Mouse (Mus musculus) liver, postnatal 0 days (tissue): ENCODE measurements around the gene Cyp2c55. TPM values are rescaled to one million over a fixed set of nuclear protein-coding genes. Genes with fewer than 3 reads are reported as not detected.

ENCODE experiments used
- ATAC-seq: fragments of 200-750 bp; cut with Nextera tagmentation; 2 replicates; pipeline ENCODE4 v1.8.0; 2017; ENCODE audit warnings: mild to moderate bottlenecking, moderate library complexity
- DNase-seq: peaks from one replicate; pipeline ENCODE4 v3.0.0-alpha.2; 2016
- H3K27ac ChIP-seq: fragments of 300-500 bp; sonication (generic); 2 replicates; pipeline ENCODE4 v1.5.1; 2014; ENCODE audit warnings: antibody characterized with exemption, moderate library complexity, mild to moderate bottlenecking, low read depth
- H3K27me3 ChIP-seq: fragments of 300-500 bp; sonication (generic); 2 replicates; pipeline ENCODE4 v1.6.1; 2014; ENCODE audit warnings: low read length, control low read depth, mixed read lengths; ENCODE audit not compliant: insufficient read depth
- H3K36me3 ChIP-seq: fragments of 300-500 bp; sonication (generic); replicated peaks from 2 replicates; pipeline ENCODE4 v1.6.1; 2014; ENCODE audit warnings: mild to moderate bottlenecking, control low read depth, low read length, moderate library complexity, mixed read lengths; ENCODE audit not compliant: insufficient read depth
- H3K4me1 ChIP-seq: fragments of 300-500 bp; sonication (generic); 2 replicates; pipeline ENCODE4 v1.6.1; 2014; ENCODE audit warnings: antibody characterized with exemption, mild to moderate bottlenecking, control low read depth; ENCODE audit not compliant: insufficient read depth
- H3K4me2 ChIP-seq: fragments of 300-500 bp; sonication (generic); 2 replicates; pipeline ENCODE4 v1.6.1; 2014; ENCODE audit warnings: low read depth, mild to moderate bottlenecking, low read length, moderate library complexity, mixed read lengths
- H3K4me3 ChIP-seq: fragments of 300-500 bp; sonication (generic); 2 replicates; pipeline ENCODE4 v1.5.1; 2014; ENCODE audit warnings: low read depth, low read length
- H3K9ac ChIP-seq: fragments of 300-500 bp; sonication (generic); replicated peaks from 2 replicates; pipeline ENCODE4 v1.6.1; 2014; ENCODE audit warnings: mild to moderate bottlenecking, moderate library complexity
- H3K9me3 ChIP-seq: fragments of 300-500 bp; sonication (generic); 2 replicates; pipeline ENCODE4 v1.6.1; 2016; ENCODE audit warnings: mild to moderate bottlenecking, control low read depth, low read length, mixed read lengths
- CTCF ChIP-seq: sonication (generic); IDR thresholded peaks from 2 replicates; pipeline ENCODE4 v1.5.1; 2016; ENCODE audit warnings: antibody characterized with exemption, low read depth
- EP300 ChIP-seq: IDR thresholded peaks from 2 replicates; pipeline ENCODE4 v1.6.1; 2016; ENCODE audit warnings: antibody characterized with exemption, low read depth, mild to moderate bottlenecking
- WGBS: fragments of 180-500 bp; shearing (Covaris S2); extraction: QIAGEN DNeasy Blood & Tissue Kit; methylation state at CpG from one replicate; pipeline ENCODE4 v1.1.7; 2014; ENCODE audit not compliant: insufficient replicate concordance; 5-methylcytosine and 5-hydroxymethylcytosine counted together
- microRNA-seq: library from miRNA; unstranded; fragments of <30 nt; microRNA quantifications from one replicate; pipeline ENCODE4, GENCODE M21; 2016
- polyA plus RNA-seq: library from polyadenylated mRNA; unstranded; fragments of >200 nt; fragmentation: Nextera tagmentation; extraction: Ambion mirVana; gene quantifications from 2 replicates; pipeline ENCODE4 v1.2.1, GENCODE M21; 2015

The Cyp2c55 gene
- polyA plus RNA-seq, 1 experiment from 2014 or later = 0.12 TPM

GRCm38 (mm10) chr19:38998676-38999075 is 8.1 kb upstream of the Cyp2c55 start:
- Histone ChIP-seq H3K4me3 (no peak overlapping the region), H3K36me3 (no peaks in the 10 kb centered on the region), H3K27ac (no peak overlapping the region), H3K27me3 (no peaks in the 10 kb centered on the region), H3K4me2 (no peak overlapping the region), H3K9ac (no peak overlapping the region), H3K4me1 (no peaks in the 10 kb centered on the region), H3K9me3 (no peaks in the 10 kb centered on the region)
- ATAC-seq (no peak), DNase-seq (no peak)
- TF ChIP-seq EP300 (no peak), CTCF (no peak)
- whole genome bisulfite sequencing = 59% methylated on average over 1 of the region's 1 CpGs

GRCm38 (mm10) chr19:39005132-39005531 is 1.7 kb upstream of the Cyp2c55 start:
- Histone ChIP-seq H3K27me3 (no peaks in the 10 kb centered on the region), H3K9me3 (no peaks in the 10 kb centered on the region), H3K4me1 (no peaks in the 10 kb centered on the region), H3K9ac (no peak overlapping the region), H3K36me3 (no peaks in the 10 kb centered on the region), H3K27ac (no peak overlapping the region), H3K4me3 (no peak overlapping the region), H3K4me2 (no peak overlapping the region)
- TF ChIP-seq EP300 = no peak
- no peak for TF ChIP-seq CTCF
- DNase-seq (no peak), ATAC-seq (peak; percentile 43; the same call in 1 of the 2 replicates)
- 77% methylated on average over 1 of the region's 1 CpGs for WGBS

GRCm38 (mm10) chr19:39057928-39058327 is 51.1 kb downstream of the Cyp2c55 start:
- no peaks in the 10 kb centered on the region for H3K27me3 ChIP-seq
- no peaks in the 10 kb centered on the region for H3K4me1 ChIP-seq
- H3K9ac ChIP-seq = no peak overlapping the region
- no peak for DNase-seq
- no peak for ATAC-seq
- 91% methylated on average over 1 of the region's 1 CpGs for WGBS
- no peak overlapping the region for H3K4me2 ChIP-seq
- H3K36me3 ChIP-seq = no peaks in the 10 kb centered on the region
- H3K27ac ChIP-seq = no peak overlapping the region
- H3K9me3 ChIP-seq = no peaks in the 10 kb centered on the region
- no peak for TF ChIP-seq EP300
- TF ChIP-seq CTCF = no peak
- H3K4me3 ChIP-seq = no peak overlapping the region

GRCm38 (mm10) chr19:39060719-39061118 is 53.9 kb downstream of the Cyp2c55 start, which contains the start of gene Cyp2c65:
Gene Cyp2c65 (plus strand): TSS chr19:39061015.
- Histone ChIP-seq H3K4me3 (no peak within 1 kb of the TSS), H3K36me3 (no peaks in the 10 kb centered on the region), H3K4me1 (no peaks in the 10 kb centered on the region), H3K27ac (no peak within 1 kb of the TSS), H3K4me2 (no peak within 1 kb of the TSS), H3K9me3 (no peaks in the 10 kb centered on the region), H3K9ac (no peak within 1 kb of the TSS), H3K27me3 (no peaks in the 10 kb centered on the region)
- DNase-seq (no peak), ATAC-seq (no peak)
- 76% methylated on average over 2 of the region's 2 CpGs for WGBS
- TF ChIP-seq EP300 (no peak), CTCF (no peak)

Small RNAs within 50 kb of the gene (microRNA-seq; reads per million reads assigned to microRNA genes)
- not detected for gene Gm23800

Other genes starting within 250 kb of the Cyp2c55 start
- 1.4 and 1.8 TPM in 2 replicates for gene Noc3l, start 187.8 kb upstream of the Cyp2c55 start, polyA plus RNA-seq
- 1.0 and 1.2 TPM in 2 replicates for gene Tbc1d12, start 170.4 kb upstream of the Cyp2c55 start, polyA plus RNA-seq
- gene Hells, start 76.1 kb upstream of the Cyp2c55 start, polyA plus RNA-seq = 9.4 and 10.5 TPM in 2 replicates
- not detected in 2 replicates for gene Cyp2c65, start 54.0 kb downstream of the Cyp2c55 start, polyA plus RNA-seq
- gene Cyp2c66, start 106.9 kb downstream of the Cyp2c55 start, polyA plus RNA-seq = not detected in 2 replicates